Mouse (Mus musculus) erythroblast, embryonic 14.5 days (primary cell): ENCODE data around the gene Mms19.

Source experiments
- GATA1 ChIP-seq: IDR thresholded peaks from 2 replicates; pipeline ENCODE4 v1.6.1; 2012; ENCODE audit warnings: low read length, inconsistent platforms, mixed read lengths
- TAL1 ChIP-seq: IDR thresholded peaks from 3 replicates; pipeline ENCODE4 v1.6.1; 2012; ENCODE audit warnings: low read length, inconsistent platforms, mixed read lengths

- TF ChIP-seq TAL1, result no peak
- no peak for TF ChIP-seq GATA1
These were observed 41.5 kb upstream of the Mms19 start for GRCm38 (mm10) chr19:42022542-42022848.
